Mouse (Mus musculus) B cell, adult 67 days (primary cell): ENCODE data around the gene Rab34. TPM values are rescaled to one million over a fixed set of nuclear protein-coding genes. Genes with fewer than 3 reads are reported as not detected.

Source experiments
- total RNA-seq, 2 experiments: library from RNA; stranded (reverse); gene quantifications; 4 replicates each; pipeline ENCODE4 v1.2.4; 2023

Gene Rab34
- total RNA-seq, result not detected

DNA sequence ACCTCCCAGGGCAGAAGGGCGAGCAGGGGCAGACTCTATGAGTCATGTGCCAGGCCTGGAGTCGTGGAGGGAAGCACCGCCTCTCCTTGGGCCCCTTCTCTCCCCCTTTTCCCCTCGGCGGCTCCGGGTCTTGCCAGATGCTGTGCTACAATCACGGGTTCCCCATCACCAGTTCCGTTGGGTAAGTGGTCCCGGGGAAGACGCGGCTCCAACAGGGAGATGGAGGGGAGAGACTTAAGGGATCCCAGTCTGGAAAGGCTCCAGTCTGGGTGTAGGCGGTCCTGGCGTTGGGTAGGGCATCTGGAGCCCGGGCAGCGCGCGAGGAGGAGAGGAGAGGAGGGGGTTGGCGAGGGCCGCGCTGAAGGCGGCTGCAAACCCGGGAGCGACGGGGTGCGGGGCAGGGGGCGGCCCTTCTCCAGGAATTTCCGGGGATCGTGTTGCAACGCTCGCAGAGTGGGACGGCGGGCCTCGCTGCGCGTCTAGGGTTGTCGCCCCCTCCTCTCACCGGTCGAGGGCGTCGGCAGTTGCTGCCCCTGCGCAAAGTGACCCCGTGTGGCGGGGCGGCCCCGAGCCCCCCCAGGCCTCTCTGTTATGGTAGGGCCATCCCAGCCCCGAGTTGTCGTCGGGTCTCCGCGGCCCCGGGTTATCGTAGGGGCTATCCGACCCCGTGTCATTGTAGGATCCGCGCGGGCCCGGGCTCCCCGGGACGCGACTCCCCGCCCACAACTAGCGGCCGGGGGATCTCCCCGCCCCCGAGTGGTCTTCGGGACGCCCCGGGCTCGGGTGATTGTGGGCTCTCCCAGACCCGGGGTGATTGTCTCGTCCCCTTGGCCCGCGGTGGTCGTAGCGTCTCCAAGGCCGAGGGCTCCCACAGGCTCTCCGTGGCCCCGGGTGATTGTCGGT lies at the start of gene Rab34:
Rab34 (plus strand) TSS at position 100 of the 903 bp plus-strand sequence.

DNA sequence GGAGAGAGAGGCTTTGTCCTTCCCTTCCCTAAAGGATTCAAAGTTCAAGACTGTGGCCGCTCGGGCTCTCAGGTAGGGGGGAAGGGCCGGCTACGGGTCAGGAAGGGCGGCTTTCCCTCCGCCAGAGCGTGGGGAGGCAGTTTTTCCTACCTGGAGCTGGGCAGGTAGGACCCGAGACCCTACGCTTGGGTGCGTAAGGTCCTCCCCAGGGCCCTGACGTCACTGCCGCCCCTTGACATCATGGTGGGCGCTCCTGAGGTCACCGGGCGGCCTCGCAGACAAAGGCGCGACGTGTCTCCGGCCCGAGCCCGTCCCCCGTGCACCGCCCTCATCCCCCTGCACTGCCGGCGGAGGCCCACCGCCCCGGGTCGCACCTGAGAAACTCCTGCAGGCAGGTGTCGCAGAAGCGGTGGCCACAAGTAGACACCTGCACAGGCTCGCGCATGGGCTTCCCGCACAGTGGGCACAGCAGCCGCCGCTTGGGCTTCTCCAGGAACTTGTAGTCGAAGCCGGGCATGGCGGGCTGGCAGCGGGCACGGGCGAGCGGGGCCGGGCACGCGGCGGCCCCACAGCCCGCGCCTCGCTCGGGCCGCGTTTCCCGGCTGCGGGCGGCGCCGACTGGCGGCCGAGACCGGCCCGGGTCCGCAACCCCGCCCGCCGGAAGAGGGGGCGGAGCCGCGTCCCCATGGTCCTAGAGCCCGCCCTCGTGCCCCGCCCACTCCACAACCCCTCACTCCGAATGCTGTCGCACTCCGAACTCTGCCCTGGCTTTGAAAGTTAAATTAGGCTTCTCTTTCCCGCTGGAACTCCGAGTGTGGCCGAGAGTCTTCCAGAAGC lies 23.1 kb upstream of the Rab34 start, which contains the start of gene Traf4:
Traf4 (minus strand) TSS at position 666 of the 837 bp plus-strand sequence.

DNA sequence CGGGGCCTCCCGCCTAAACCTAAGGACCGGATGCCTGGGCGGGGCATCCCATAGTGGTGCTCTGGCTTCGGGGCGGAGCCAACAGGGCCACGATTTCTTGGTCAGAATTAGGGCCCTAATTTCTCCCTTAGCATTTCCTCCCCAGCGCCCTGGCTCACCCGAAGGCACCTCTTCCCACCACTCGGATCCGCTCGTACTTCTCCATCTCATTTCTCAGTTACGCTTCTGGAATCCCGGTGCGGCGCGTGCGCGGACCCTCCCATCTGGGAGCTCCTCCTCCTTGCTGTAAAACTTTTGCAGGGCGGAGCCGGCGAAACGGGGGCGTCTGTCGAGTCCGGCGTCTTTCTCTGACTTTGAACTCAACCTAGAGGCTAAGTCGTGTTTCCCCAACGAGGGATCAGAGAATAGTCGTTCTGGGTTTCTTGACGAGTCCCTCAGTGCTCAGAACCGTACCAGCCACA lies 11.8 kb upstream of the Rab34 start, which contains the start of the genes Nek8 and Tlcd1:
Nek8 (minus strand) TSS at position 274 of the 461 bp plus-strand sequence.
Tlcd1 (plus strand) TSS at position 310 of the 461 bp plus-strand sequence.

GRCm38 (mm10) chr11:78182961-78183844 lies 5.0 kb upstream of the Rab34 start, which contains the start of gene Rpl23a:
Gene Rpl23a, minus strand, starts transcription at chr11:78183584.

GRCm38 (mm10) chr11:78193113-78193512 lies 4.9 kb downstream of the Rab34 start, which contains the start of gene Proca1:
Gene Proca1, plus strand, starts transcription at chr11:78193392.

Other genes with a start within 250 kb of the Rab34 start
- 100 to 1,000 TPM; 152 to 154 TPM for gene Phf12, start 205.7 kb upstream of the Rab34 start, total RNA-seq
- 1 to 10 TPM in 1 of 2 experiments, under 1 TPM in 1; 0.62 to 1.1 TPM for gene Dhrs13, start 156.2 kb upstream of the Rab34 start, total RNA-seq
- gene Flot2, start 150.5 kb upstream of the Rab34 start, total RNA-seq, result 10 to 100 TPM; 13.1 to 17.6 TPM
- 10 to 100 TPM; 25.1 to 36.1 TPM for gene Eral1, start 108.0 kb upstream of the Rab34 start, total RNA-seq
- gene Fam222b, start 93.8 kb upstream of the Rab34 start, total RNA-seq, result 10 to 100 TPM; 17.8 to 18.0 TPM
- 10 to 100 TPM; 50.9 to 57.5 TPM for gene Traf4, start 22.8 kb upstream of the Rab34 start, total RNA-seq
- gene Nek8, start 11.8 kb upstream of the Rab34 start, total RNA-seq, result 10 to 100 TPM; 18.8 to 31.9 TPM
- 1 to 10 TPM; 1.9 to 3.2 TPM for gene Tlcd1, start 11.7 kb upstream of the Rab34 start, total RNA-seq
- 1,000 to 10,000 TPM; 2,438 to 2,493 TPM for gene Rpl23a, start 4.8 kb upstream of the Rab34 start, total RNA-seq
- gene Proca1, start 5.0 kb downstream of the Rab34 start, total RNA-seq, result not detected
- gene Sdf2, start 57.3 kb downstream of the Rab34 start, total RNA-seq, result 10 to 100 TPM; 61.6 to 62.6 TPM
- gene Supt6, start 57.6 kb downstream of the Rab34 start, total RNA-seq, result 10 to 100 TPM; 71.7 to 73.7 TPM
- gene 2610507B11Rik, start 73.3 kb downstream of the Rab34 start, total RNA-seq, result 100 to 1,000 TPM; 133 to 141 TPM
- gene BC030499, start 102.4 kb downstream of the Rab34 start, total RNA-seq, result 1 to 10 TPM; 2.7 to 4.4 TPM
- gene Spag5, start 113.1 kb downstream of the Rab34 start, total RNA-seq, result 1 to 10 TPM; 2.3 to 3.7 TPM
- gene Aldoc, start 134.5 kb downstream of the Rab34 start, total RNA-seq, result 10 to 100 TPM; 45.7 to 48.3 TPM
- 10 to 100 TPM; 58.7 to 61.3 TPM for gene Pigs, start 140.0 kb downstream of the Rab34 start, total RNA-seq
- 10 to 100 TPM; 58.2 to 68.7 TPM for gene Unc119, start 155.1 kb downstream of the Rab34 start, total RNA-seq
- gene Foxn1, start 198.1 kb downstream of the Rab34 start, total RNA-seq, result not detected
- not detected for gene Slc13a2, start 233.8 kb downstream of the Rab34 start, total RNA-seq